Mouse (Mus musculus) layer of hippocampus, adult 9-10 months (tissue): ENCODE measurements around the gene Sdk1.

ENCODE experiments used
- DNase-seq: peaks from one replicate; pipeline ENCODE4 v3.0.0; 2022; ENCODE audit warnings: low spot score

Gene Sdk1

GRCm38 (mm10) chr5:141344376-141344775, 103.1 kb downstream of the Sdk1 start:
- no peak for DNase-seq

- no peak for DNase-seq
These were observed 104.2 kb downstream of the Sdk1 start for GRCm38 (mm10) chr5:141345476-141345875.

- DNase-seq, result no peak
These were observed 121.4 kb downstream of the Sdk1 start for GRCm38 (mm10) chr5:141362676-141363075.

GRCm38 (mm10) chr5:141363956-141364355, 122.7 kb downstream of the Sdk1 start:
- no peak for DNase-seq

- no peak for DNase-seq
These were observed 127.3 kb downstream of the Sdk1 start for GRCm38 (mm10) chr5:141368567-141368966.

- DNase-seq, result no peak
These were observed 133.5 kb downstream of the Sdk1 start for GRCm38 (mm10) chr5:141374797-141375196.

- no peak for DNase-seq
These were observed 138.8 kb downstream of the Sdk1 start for GRCm38 (mm10) chr5:141379836-141380773.

GRCm38 (mm10) chr5:141380774-141381156, 139.5 kb downstream of the Sdk1 start:
- no peak for DNase-seq

- no peak for DNase-seq
These were observed 140.3 kb downstream of the Sdk1 start for GRCm38 (mm10) chr5:141381581-141381980.

- no peak for DNase-seq
These were observed 141.1 kb downstream of the Sdk1 start for GRCm38 (mm10) chr5:141382246-141382835.

GRCm38 (mm10) chr5:141388451-141388850, 147.2 kb downstream of the Sdk1 start:
- no peak for DNase-seq

- DNase-seq, result no peak
These were observed 149.3 kb downstream of the Sdk1 start for GRCm38 (mm10) chr5:141390541-141390940.

- DNase-seq, result no peak
These were observed 149.9 kb downstream of the Sdk1 start for GRCm38 (mm10) chr5:141391153-141391552.

- DNase-seq, result no peak
These were observed 152.6 kb downstream of the Sdk1 start for GRCm38 (mm10) chr5:141393846-141394245.

- DNase-seq, result no peak
These were observed 153.3 kb downstream of the Sdk1 start for GRCm38 (mm10) chr5:141394586-141394985.

- no peak for DNase-seq
These were observed 162.5 kb downstream of the Sdk1 start for GRCm38 (mm10) chr5:141403741-141404140.

- DNase-seq, result no peak
These were observed 163.4 kb downstream of the Sdk1 start for GRCm38 (mm10) chr5:141404651-141405050.

- no peak for DNase-seq
These were observed 165.6 kb downstream of the Sdk1 start for GRCm38 (mm10) chr5:141406926-141407325.

- DNase-seq, result no peak
These were observed 171.7 kb downstream of the Sdk1 start for GRCm38 (mm10) chr5:141413013-141413412.

- no peak for DNase-seq
These were observed 174.5 kb downstream of the Sdk1 start for GRCm38 (mm10) chr5:141415644-141416243.

- DNase-seq, result no peak
These were observed 186.8 kb downstream of the Sdk1 start for GRCm38 (mm10) chr5:141428132-141428531.

GRCm38 (mm10) chr5:141433286-141433685, 192.0 kb downstream of the Sdk1 start:
- DNase-seq, result no peak

GRCm38 (mm10) chr5:141447247-141447646, 206.0 kb downstream of the Sdk1 start:
- DNase-seq, result no peak
